18 mouse cellular contexts compared by ENCODE assay signal in the genomic region with DNA sequence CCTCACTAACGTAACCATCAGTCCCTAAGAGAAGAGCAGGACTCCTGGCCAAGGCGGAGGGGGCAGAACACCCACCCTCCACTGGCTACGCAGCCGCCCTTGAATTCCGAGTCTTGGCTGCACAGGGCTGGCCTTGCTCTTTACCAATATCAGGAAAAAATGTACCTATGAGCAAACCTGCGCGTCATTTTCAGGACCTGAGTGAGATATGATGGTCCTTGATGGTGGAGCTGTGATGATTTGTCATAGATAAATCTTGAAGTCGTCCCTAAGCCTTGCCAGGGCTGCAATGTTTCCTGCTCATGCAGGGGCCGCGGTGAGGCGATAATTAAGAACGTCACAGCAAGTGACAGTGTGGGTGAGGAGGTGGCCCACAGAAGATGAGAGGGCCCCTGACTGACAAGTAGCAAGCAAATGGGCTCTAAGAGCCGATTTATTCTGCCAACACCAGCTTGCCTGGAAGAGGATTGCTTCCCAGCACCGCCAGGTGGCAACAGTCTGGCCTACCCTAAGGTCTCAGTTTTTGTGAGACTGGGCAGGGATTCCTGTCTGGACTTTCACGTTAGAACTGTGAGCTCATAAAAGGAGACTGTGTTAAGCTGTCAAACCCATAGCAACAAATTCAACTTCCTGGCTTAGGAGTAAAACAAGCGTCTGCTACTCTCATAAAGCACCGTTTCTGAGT. TPM values are rescaled to one million over a fixed set of nuclear protein-coding genes. Genes with fewer than 3 reads are reported as not detected.
DNase-seq lines count a peak whose midpoint lies in the region; ATAC-seq and TF ChIP-seq lines count a peak whose summit lies in the region.
"Had no signal": no experiment of that assay in that cellular context is flagged by ENCODE, and none has a peak within 500 bp of the region (broad histone marks: within the 10 kb centered on the region; RNA-seq: fewer than 3 reads in every experiment).

No protein-coding gene starts in this region.

- no peak overlapping the region for H3K9ac ChIP-seq in lung, postnatal 0 days (replicated peaks; ENCODE audit: low read depth)
- H3K9ac ChIP-seq: forebrain, embryonic 12.5 days; limb, embryonic 12.5 days; liver, embryonic 15.5 days had no signal

- 85% methylated on average over 17 of the region's 17 CpGs for WGBS in heart, embryonic 10.5 days
- WGBS in lung, postnatal 0 days = 79% methylated on average over 17 of the region's 17 CpGs

- no peaks in the 10 kb centered on the region for H3K9me3 ChIP-seq in heart, embryonic 10.5 days
- no peaks in the 10 kb centered on the region for H3K9me3 ChIP-seq in lung, postnatal 0 days (ENCODE audit: low read length)
- H3K9me3 ChIP-seq: forebrain, embryonic 12.5 days; limb, embryonic 12.5 days; liver, embryonic 15.5 days; midbrain, embryonic 10.5 days had no signal

- peak; percentile 64 for DNase-seq in heart, adult 11 months
- no peak for DNase-seq in heart, embryonic 10.5 days (ENCODE audit: low spot score)
- DNase-seq in lung, postnatal 0 days (ENCODE audit: low spot score) = no peak
- no peak for DNase-seq in lung, postnatal 4 days
- peak; percentile 57 for DNase-seq in adrenal gland, adult 8-10 months
- no peak for DNase-seq in liver
- no peak for DNase-seq in left cerebral cortex, adult 18-20 months (ENCODE audit: low spot score in 2 of 2)
- DNase-seq: B cell, adult 2 months; cerebellum, adult 9-10 months; heart, postnatal 4 days; kidney, adult 8-10 months; kidney, postnatal 4 days; right cerebral cortex, postnatal 4 days; thymus, adult 18-20 months had no signal

- H3K36me3 ChIP-seq in heart, embryonic 10.5 days = peaks cover 50% of the 10 kb centered on the region
- no peaks in the 10 kb centered on the region; the same call in 1 of the 2 replicates for H3K36me3 ChIP-seq in lung, postnatal 0 days (ENCODE audit: insufficient read depth, low read length)

- no peak for TF ChIP-seq EP300 in lung, postnatal 0 days (IDR thresholded peaks at IDR 0.05)

- H3K27me3 ChIP-seq in heart, embryonic 10.5 days (ENCODE audit: insufficient read depth, poor library complexity, severe bottlenecking) = no peaks in the 10 kb centered on the region
- no peaks in the 10 kb centered on the region for H3K27me3 ChIP-seq in lung, postnatal 0 days (replicated peaks; ENCODE audit: insufficient read depth, low read length)
- H3K27me3 ChIP-seq: forebrain, embryonic 12.5 days; limb, embryonic 12.5 days; liver, embryonic 15.5 days had no signal

- H3K4me2 ChIP-seq in lung, postnatal 0 days (replicated peaks; ENCODE audit: low read depth, low read length) = no peak overlapping the region
- H3K4me2 ChIP-seq: forebrain, embryonic 12.5 days; limb, embryonic 12.5 days; liver, embryonic 15.5 days had no signal

- H3K27ac ChIP-seq in heart, embryonic 10.5 days = no peak overlapping the region
- no peak overlapping the region for H3K27ac ChIP-seq in lung, postnatal 0 days (ENCODE audit: low read length)
- H3K27ac ChIP-seq: forebrain, embryonic 12.5 days; limb, embryonic 12.5 days; liver, embryonic 15.5 days; midbrain, embryonic 10.5 days had no signal

- ATAC-seq in lung, postnatal 0 days = no peak

- peak; percentile 41 for TF ChIP-seq CTCF in lung, postnatal 0 days (IDR thresholded peaks at IDR 0.05)

- H3K4me1 ChIP-seq in heart, embryonic 10.5 days = no peaks in the 10 kb centered on the region
- H3K4me1 ChIP-seq in lung, postnatal 0 days (ENCODE audit: insufficient read depth, low read depth, low read length) = no peaks in the 10 kb centered on the region
- H3K4me1 ChIP-seq: forebrain, embryonic 12.5 days; limb, embryonic 12.5 days; liver, embryonic 15.5 days; midbrain, embryonic 10.5 days had no signal

- H3K4me3 ChIP-seq in heart, embryonic 10.5 days = no peak overlapping the region
- H3K4me3 ChIP-seq in lung, postnatal 0 days (ENCODE audit: low read depth, low read length) = no peak overlapping the region
- H3K4me3 ChIP-seq: forebrain, embryonic 12.5 days; limb, embryonic 12.5 days; liver, embryonic 15.5 days; midbrain, embryonic 10.5 days had no signal

RNA-seq across cellular contexts. Expression of a gene that starts 16.0 kb away (rescaled TPM):
- 56.5 and 88.5 TPM in 2 replicates for polyA plus RNA-seq in heart, embryonic 10.5 days (2016; fragmentation: Nextera tagmentation; extraction: Ambion mirVana)
- polyA plus RNA-seq in lung, postnatal 0 days (2015; fragmentation: Nextera tagmentation; extraction: Ambion mirVana) = 35.2 and 47.8 TPM in 2 replicates
- total RNA-seq in adrenal gland, adult 8-10 months (2022) = 100 to 1,000 TPM in 1 of 4 experiments, 10 to 100 TPM in 3; 38.3 to 144 (median 66.5) TPM
- total RNA-seq in left cerebral cortex, adult 18-20 months (2021) = 100 to 1,000 TPM in 1 of 2 experiments, 10 to 100 TPM in 1; 96.4 to 113 TPM

RNA-seq across cellular contexts. Expression of a gene that starts 21.6 kb away (rescaled TPM):
- 21.1 and 27.4 TPM in 2 replicates for polyA plus RNA-seq in heart, embryonic 10.5 days (2016; fragmentation: Nextera tagmentation; extraction: Ambion mirVana)
- 10.4 and 12.3 TPM in 2 replicates for polyA plus RNA-seq in lung, postnatal 0 days (2015; fragmentation: Nextera tagmentation; extraction: Ambion mirVana)
- total RNA-seq in adrenal gland, adult 8-10 months (2022) = 10 to 100 TPM in 2 of 4 experiments, 1 to 10 TPM in 2; 8.4 to 18.1 (median 11.0) TPM
- 1 to 10 TPM; 9.3 to 9.9 TPM for total RNA-seq in left cerebral cortex, adult 18-20 months (2021)

Comparison
In these comparisons a context has a peak if more than half of its experiments do, and no peak if none do; other contexts are left out.
1. DNase-seq: peak in heart, adult 11 months (single experiment) and adrenal gland, adult 8-10 months (single experiment); none in heart, embryonic 10.5 days (single experiment), lung, postnatal 0 days (single experiment), lung, postnatal 4 days (0 of 2), liver (single experiment) and left cerebral cortex, adult 18-20 months (0 of 2).